Mouse (Mus musculus): ENCODE results near the gene Tesk2. TPM values are rescaled to one million over a fixed set of nuclear protein-coding genes. Genes with fewer than 3 reads are reported as not detected.
A peak's percentile ranks its signal among the peaks of the same experiment; 100 is the strongest.
"Not testable (repeated sequence)": the region's sequence is repeated elsewhere in the genome, so short reads cannot be mapped to it uniquely, and the experiment has no call there.

Tesk2 gene
- total RNA-seq (2014; fragmentation: Nextera tagmentation) (5.1 and 6.6 TPM in 2 replicates), total RNA-seq (2017) (4.8 TPM in 2 replicates), polyA plus RNA-seq (2012) (1.3 and 1.5 TPM in 2 replicates)

DNA sequence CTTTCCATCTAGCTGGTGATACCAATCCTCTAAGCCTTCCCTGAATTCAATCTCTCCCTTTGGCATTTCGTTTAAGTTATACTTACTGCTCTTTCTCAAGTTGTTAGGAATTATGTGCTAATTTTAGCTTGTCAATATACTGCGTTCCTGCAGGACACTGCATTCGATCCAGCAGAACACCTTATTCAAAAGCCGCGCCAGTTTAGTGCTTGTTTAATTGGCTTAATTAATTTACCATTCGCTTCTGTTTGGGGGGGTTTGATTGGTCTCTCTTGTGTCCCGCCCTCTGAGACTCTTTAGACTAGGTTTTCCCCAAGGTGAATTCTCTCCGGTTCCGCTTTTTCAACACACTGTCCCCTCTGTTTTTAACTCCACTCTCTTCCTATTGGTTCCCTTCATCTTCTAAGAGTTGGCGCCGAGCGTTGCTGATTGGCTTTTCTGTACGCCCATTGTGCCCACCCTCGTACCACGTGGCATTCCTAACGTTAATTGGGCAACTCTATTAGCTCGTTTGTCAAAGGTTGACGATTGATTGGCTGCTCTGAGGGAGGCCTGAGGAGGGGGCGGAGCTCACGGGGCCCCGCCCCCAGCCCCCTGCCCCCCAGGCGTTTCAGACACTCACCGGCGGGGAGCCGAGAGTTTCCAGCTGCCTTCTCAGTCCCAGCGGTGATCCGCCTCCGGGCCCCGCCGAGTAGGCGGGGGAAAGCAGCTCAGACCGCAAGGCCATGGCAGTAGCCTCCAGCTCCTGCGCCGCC lies at the start of gene Tesk2:
Tesk2 (plus strand) TSS at position 606 of the 755 bp plus-strand sequence.
- H3K36me3 ChIP-seq (replicated peaks): peaks cover 10% of the 10 kb centered on the region
- DNase-seq (ENCODE audit: low spot score) (peak; percentile 97), ATAC-seq (ENCODE audit: extremely low read depth, insufficient number of reproducible peaks, low FRiP score, poor library complexity, severe bottlenecking) (peak; percentile 98)
- H3K9me3 ChIP-seq (replicated peaks): no peaks in the 10 kb centered on the region
- TF ChIP-seq GATA1 (IDR thresholded peaks at IDR 0.05; ENCODE audit: borderline replicate concordance, low read length) (no peak), POLR2AphosphoS5 (IDR thresholded peaks at IDR 0.05; ENCODE audit: insufficient replicate concordance, low read depth, low read length) (no peak), TAL1 (conservative IDR thresholded peaks at IDR 0.05; ENCODE audit: low read depth, low read length) (no peak), GATA2 (IDR thresholded peaks at IDR 0.05; ENCODE audit: borderline replicate concordance, low read depth, low read length) (no peak), CTCF (IDR thresholded peaks at IDR 0.05; ENCODE audit: low read depth, low read length) (no peak)
- no peaks in the 10 kb centered on the region for H3K27me3 ChIP-seq (ENCODE audit: insufficient read depth, low read length)
- peaks cover 24% of the 10 kb centered on the region for H3K4me1 ChIP-seq (ENCODE audit: insufficient read depth, low read depth, low read length)
- H3K4me3 ChIP-seq (ENCODE audit: low read depth, low read length): peak within 1 kb of the TSS; percentile 79

DNA sequence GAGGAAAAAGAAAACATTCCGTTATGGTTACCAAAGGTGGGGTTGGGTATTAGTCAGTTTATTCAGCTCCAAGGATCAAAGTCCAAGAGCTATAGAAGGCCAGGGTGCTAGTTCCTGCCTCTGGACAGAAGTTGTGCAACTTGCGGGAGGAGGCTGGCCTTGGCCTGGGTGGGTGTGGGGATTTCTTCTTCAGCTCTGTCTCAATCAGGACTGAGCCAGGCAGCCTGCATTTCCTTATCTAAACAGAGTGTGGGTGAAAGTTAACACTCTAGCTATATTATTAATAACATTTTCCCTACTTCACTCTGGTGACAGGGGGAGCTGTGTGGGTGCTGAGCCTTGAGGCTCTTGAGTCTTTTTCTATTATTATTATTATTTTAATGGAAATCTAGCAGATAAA lies 48.0 kb upstream of the Tesk2 start:
- Histone ChIP-seq H3K27me3 (ENCODE audit: insufficient read depth, low read length) (peaks cover 6% of the 10 kb centered on the region; the same call in 1 of the 2 replicates), H3K9me3 (replicated peaks) (no peaks in the 10 kb centered on the region), H3K4me1 (ENCODE audit: insufficient read depth, low read depth, low read length) (peaks cover 21% of the 10 kb centered on the region), H3K36me3 (replicated peaks) (no peaks in the 10 kb centered on the region), H3K4me3 (ENCODE audit: low read depth, low read length) (no peak overlapping the region)
- ATAC-seq (ENCODE audit: extremely low read depth, insufficient number of reproducible peaks, low FRiP score, poor library complexity, severe bottlenecking): no peak
- no peak for TF ChIP-seq TAL1 (conservative IDR thresholded peaks at IDR 0.05; ENCODE audit: low read depth, low read length)
- TF ChIP-seq CTCF (IDR thresholded peaks at IDR 0.05; ENCODE audit: low read depth, low read length): no peak
- TF ChIP-seq POLR2AphosphoS5 (IDR thresholded peaks at IDR 0.05; ENCODE audit: insufficient replicate concordance, low read depth, low read length): no peak
- TF ChIP-seq GATA1 (IDR thresholded peaks at IDR 0.05; ENCODE audit: borderline replicate concordance, low read length): no peak
- TF ChIP-seq GATA2 (IDR thresholded peaks at IDR 0.05; ENCODE audit: borderline replicate concordance, low read depth, low read length): no peak
- DNase-seq (ENCODE audit: low spot score): no peak

DNA sequence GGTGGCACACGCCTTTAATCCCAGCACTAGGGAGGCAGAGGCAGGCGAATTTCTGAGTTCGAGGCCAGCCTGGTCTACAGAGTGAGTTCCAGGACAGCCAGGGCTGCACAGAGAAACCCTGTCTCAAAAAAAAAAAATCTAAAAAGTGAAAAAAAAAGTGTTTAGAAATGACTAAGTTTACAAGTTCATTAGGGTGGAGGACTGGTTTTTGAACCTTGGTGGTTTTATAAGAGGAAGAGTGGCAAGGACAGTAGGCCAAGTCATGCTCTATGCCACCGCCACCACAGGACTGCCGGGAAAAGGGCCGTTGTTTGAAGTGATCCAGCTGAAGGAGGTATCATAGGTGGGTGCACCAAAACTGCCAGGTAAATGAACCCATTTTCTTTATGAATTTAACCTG lies 46.0 kb upstream of the Tesk2 start:
- peaks cover 19% of the 10 kb centered on the region for H3K4me1 ChIP-seq (ENCODE audit: insufficient read depth, low read depth, low read length)

DNA sequence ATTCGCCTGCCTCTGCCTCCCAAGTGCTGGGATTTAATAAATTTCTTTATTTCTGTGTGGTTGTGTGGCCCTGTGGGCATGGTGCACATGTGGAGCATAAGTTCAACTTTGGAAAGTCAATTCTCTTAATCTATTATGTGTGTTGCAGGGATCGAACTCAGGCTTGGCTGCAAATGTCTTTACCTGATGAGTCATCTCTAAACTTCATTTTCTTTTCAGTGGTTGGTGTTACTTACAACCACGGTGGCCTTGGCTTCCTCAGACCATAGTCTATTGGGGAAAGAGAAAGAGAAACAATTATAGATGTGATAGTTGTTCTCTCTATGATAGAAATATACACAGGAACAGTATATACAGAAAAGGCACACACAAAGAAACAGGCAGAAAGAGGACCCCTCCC lies 44.7 kb upstream of the Tesk2 start:
- no peak for TF ChIP-seq TAL1 (conservative IDR thresholded peaks at IDR 0.05; ENCODE audit: low read depth, low read length)
- TF ChIP-seq POLR2AphosphoS5 (IDR thresholded peaks at IDR 0.05; ENCODE audit: insufficient replicate concordance, low read depth, low read length): no peak
- TF ChIP-seq GATA2 (IDR thresholded peaks at IDR 0.05; ENCODE audit: borderline replicate concordance, low read depth, low read length): no peak
- TF ChIP-seq GATA1 (IDR thresholded peaks at IDR 0.05; ENCODE audit: borderline replicate concordance, low read length): no peak
- no peak for TF ChIP-seq CTCF (IDR thresholded peaks at IDR 0.05; ENCODE audit: low read depth, low read length)
- H3K36me3 ChIP-seq (replicated peaks): no peaks in the 10 kb centered on the region
- H3K4me3 ChIP-seq (ENCODE audit: low read depth, low read length): no peak overlapping the region
- ATAC-seq (ENCODE audit: extremely low read depth, insufficient number of reproducible peaks, low FRiP score, poor library complexity, severe bottlenecking) (no peak), DNase-seq (ENCODE audit: low spot score) (no peak)
- H3K4me1 ChIP-seq (ENCODE audit: insufficient read depth, low read depth, low read length): peaks cover 19% of the 10 kb centered on the region
- H3K27me3 ChIP-seq (ENCODE audit: insufficient read depth, low read length): peaks cover 5% of the 10 kb centered on the region; the same call in 1 of the 2 replicates
- H3K9me3 ChIP-seq (replicated peaks): no peaks in the 10 kb centered on the region

More for the DNA sequence above, 46.0 kb upstream of the Tesk2 start:
- ATAC-seq (ENCODE audit: extremely low read depth, insufficient number of reproducible peaks, low FRiP score, poor library complexity, severe bottlenecking); H3K36me3 ChIP-seq (replicated peaks); DNase-seq (ENCODE audit: low spot score); H3K4me3 ChIP-seq (ENCODE audit: low read depth, low read length); H3K9me3 ChIP-seq (replicated peaks); H3K27me3 ChIP-seq (ENCODE audit: insufficient read depth, low read length): not testable (repeated sequence)

DNA sequence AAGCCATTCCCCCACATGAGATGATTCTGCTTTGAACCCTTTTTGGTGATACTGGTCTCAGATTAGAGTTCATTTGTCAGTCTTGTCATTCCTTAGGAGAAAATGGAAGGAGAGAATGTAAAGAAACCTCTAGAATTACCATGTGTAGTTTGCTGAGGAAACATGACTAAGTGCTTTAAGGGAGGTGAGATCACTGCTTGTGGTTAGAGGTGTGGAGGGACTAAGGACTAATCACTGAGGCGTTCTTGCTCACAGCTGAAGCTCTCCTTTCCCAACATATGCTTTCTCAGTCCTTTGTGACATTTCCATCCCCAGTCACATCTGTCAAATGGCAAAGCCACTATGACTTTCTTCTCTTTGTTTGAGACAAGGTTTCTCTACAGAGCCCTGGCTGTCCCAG lies 42.9 kb upstream of the Tesk2 start:
- Histone ChIP-seq H3K4me1 (ENCODE audit: insufficient read depth, low read depth, low read length) (peaks cover 25% of the 10 kb centered on the region), H3K4me3 (ENCODE audit: low read depth, low read length) (no peak overlapping the region), H3K27me3 (ENCODE audit: insufficient read depth, low read length) (peaks cover 5% of the 10 kb centered on the region; the same call in 1 of the 2 replicates), H3K36me3 (replicated peaks) (no peaks in the 10 kb centered on the region), H3K9me3 (replicated peaks) (no peaks in the 10 kb centered on the region)
- TF ChIP-seq POLR2AphosphoS5 (IDR thresholded peaks at IDR 0.05; ENCODE audit: insufficient replicate concordance, low read depth, low read length) (no peak), CTCF (IDR thresholded peaks at IDR 0.05; ENCODE audit: low read depth, low read length) (no peak), GATA2 (IDR thresholded peaks at IDR 0.05; ENCODE audit: borderline replicate concordance, low read depth, low read length) (no peak), TAL1 (conservative IDR thresholded peaks at IDR 0.05; ENCODE audit: low read depth, low read length) (no peak), GATA1 (IDR thresholded peaks at IDR 0.05; ENCODE audit: borderline replicate concordance, low read length) (no peak)
- DNase-seq (ENCODE audit: low spot score) (no peak), ATAC-seq (ENCODE audit: extremely low read depth, insufficient number of reproducible peaks, low FRiP score, poor library complexity, severe bottlenecking) (no peak)

DNA sequence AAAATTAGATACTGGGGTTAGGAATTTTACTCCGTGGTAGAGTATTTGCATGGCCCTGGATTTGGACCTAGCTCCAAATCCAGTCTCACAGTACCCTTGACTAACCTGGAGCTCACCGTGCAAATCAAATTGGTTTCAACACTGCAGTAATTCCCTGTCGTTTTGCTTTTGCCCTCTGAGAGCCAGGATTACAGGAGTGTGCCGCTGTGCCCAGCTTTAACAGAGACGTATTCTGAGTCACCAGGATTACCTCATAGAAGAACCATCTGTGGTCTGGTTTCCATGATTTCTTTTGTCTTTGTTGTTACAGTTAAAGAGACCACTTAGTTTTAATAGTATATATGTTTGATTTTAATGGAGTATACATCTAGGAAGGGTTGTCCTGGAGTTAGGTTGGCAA lies 41.6 kb upstream of the Tesk2 start:
- ATAC-seq (ENCODE audit: extremely low read depth, insufficient number of reproducible peaks, low FRiP score, poor library complexity, severe bottlenecking) (no peak), DNase-seq (ENCODE audit: low spot score) (no peak)
- Histone ChIP-seq H3K4me3 (ENCODE audit: low read depth, low read length) (no peak overlapping the region), H3K27me3 (ENCODE audit: insufficient read depth, low read length) (peaks cover 5% of the 10 kb centered on the region; the same call in 1 of the 2 replicates), H3K36me3 (replicated peaks) (no peaks in the 10 kb centered on the region), H3K9me3 (replicated peaks) (no peaks in the 10 kb centered on the region), H3K4me1 (ENCODE audit: insufficient read depth, low read depth, low read length) (peaks cover 32% of the 10 kb centered on the region)
- TF ChIP-seq TAL1 (conservative IDR thresholded peaks at IDR 0.05; ENCODE audit: low read depth, low read length) (no peak), GATA2 (IDR thresholded peaks at IDR 0.05; ENCODE audit: borderline replicate concordance, low read depth, low read length) (no peak), POLR2AphosphoS5 (IDR thresholded peaks at IDR 0.05; ENCODE audit: insufficient replicate concordance, low read depth, low read length) (no peak), GATA1 (IDR thresholded peaks at IDR 0.05; ENCODE audit: borderline replicate concordance, low read length) (no peak), CTCF (IDR thresholded peaks at IDR 0.05; ENCODE audit: low read depth, low read length) (no peak)

DNA sequence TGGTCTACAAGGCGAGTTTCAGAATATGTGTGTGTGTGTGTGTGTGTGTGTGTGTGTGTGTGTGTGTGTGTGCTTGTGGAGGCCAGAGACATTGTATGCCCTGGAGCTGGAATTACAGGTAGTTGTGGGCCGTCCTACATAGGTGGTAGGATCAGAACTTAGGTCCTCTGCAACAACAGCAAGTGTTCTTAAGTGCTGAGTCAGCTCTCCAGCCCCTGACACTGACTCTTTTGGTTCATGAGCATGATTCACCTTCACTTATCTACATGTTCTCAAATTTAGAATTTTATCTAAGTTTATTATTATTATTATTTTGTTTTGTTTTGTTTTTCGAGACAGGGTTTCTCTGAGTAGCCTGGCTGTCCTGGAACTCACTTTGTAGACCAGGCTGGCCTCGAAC lies 40.2 kb upstream of the Tesk2 start:
- not testable (repeated sequence) for H3K36me3 ChIP-seq (replicated peaks); DNase-seq (ENCODE audit: low spot score); H3K9me3 ChIP-seq (replicated peaks); ATAC-seq (ENCODE audit: extremely low read depth, insufficient number of reproducible peaks, low FRiP score, poor library complexity, severe bottlenecking); H3K27me3 ChIP-seq (ENCODE audit: insufficient read depth, low read length); H3K4me3 ChIP-seq (ENCODE audit: low read depth, low read length)
- H3K4me1 ChIP-seq (ENCODE audit: insufficient read depth, low read depth, low read length): peaks cover 45% of the 10 kb centered on the region

Data from G1E (cell line).